Mouse (Mus musculus): ENCODE measurements at regions not wholly inside any gene's neighbourhood (a gene's known extent, or its start where the extent isn't known, plus 50 kb on each side); places are given as distances from the start of the nearest gene placed in this dataset.

- TF ChIP-seq POLR2A (IDR thresholded peaks at IDR 0.05; ENCODE audit: low read depth, low read length) (no peak), CTCF (IDR thresholded peaks at IDR 0.05; ENCODE audit: extremely low read depth, insufficient read depth, insufficient read length, insufficient replicate concordance) (no peak)
Observed at GRCm38 (mm10) chr13:71746534-71746933, 217.0 kb downstream of the Irx1 start.

Data from spleen, adult 2 months (tissue).